Mouse (Mus musculus) spleen, postnatal 10 days (tissue): ENCODE measurements at regions not wholly inside any gene's neighbourhood (a gene's known extent, or its start where the extent isn't known, plus 50 kb on each side); places are given as distances from the start of the nearest gene placed in this dataset.

ENCODE experiments used
- DNase-seq, 2 experiments: peaks; one replicate each; pipeline ENCODE4 v3.0.0; 2021 to 2022; ENCODE audit warnings: low spot score in 2 of 2

- no peak for DNase-seq
These were observed 85.4 kb downstream of the Atp23 start for GRCm38 (mm10) chr10:126815730-126816129.

- no peak for DNase-seq
These were observed 86.2 kb downstream of the Atp23 start for GRCm38 (mm10) chr10:126814968-126815367.

- DNase-seq, result no peak
These were observed 88.0 kb downstream of the Atp23 start for GRCm38 (mm10) chr10:126813051-126813593.

DNA sequence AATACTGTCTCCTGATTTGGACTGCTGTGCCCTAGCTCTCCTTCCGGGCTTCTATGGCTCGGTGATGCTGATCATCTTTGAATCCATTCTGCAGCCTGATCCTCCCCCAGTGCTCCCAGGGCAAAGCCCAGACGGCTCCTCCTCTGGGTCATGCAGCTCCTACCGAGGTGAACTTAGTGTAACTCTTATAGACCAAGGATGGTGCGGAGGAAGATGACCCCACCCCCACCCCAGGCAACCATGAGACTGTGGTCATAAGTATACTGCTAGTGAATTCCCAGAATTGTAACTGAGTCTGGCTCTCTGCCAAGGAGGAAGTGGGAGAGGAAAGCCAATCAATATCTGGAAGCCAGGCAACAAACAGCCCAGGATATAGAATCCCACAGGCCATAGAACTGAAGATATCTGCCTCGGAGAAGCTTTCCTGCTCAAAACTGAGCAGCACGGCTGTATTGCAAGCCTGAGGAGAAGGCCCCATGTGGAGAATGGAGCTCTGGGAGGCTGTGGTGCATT is 88.9 kb downstream of the Atp23 start:
- DNase-seq, result no peak

DNA sequence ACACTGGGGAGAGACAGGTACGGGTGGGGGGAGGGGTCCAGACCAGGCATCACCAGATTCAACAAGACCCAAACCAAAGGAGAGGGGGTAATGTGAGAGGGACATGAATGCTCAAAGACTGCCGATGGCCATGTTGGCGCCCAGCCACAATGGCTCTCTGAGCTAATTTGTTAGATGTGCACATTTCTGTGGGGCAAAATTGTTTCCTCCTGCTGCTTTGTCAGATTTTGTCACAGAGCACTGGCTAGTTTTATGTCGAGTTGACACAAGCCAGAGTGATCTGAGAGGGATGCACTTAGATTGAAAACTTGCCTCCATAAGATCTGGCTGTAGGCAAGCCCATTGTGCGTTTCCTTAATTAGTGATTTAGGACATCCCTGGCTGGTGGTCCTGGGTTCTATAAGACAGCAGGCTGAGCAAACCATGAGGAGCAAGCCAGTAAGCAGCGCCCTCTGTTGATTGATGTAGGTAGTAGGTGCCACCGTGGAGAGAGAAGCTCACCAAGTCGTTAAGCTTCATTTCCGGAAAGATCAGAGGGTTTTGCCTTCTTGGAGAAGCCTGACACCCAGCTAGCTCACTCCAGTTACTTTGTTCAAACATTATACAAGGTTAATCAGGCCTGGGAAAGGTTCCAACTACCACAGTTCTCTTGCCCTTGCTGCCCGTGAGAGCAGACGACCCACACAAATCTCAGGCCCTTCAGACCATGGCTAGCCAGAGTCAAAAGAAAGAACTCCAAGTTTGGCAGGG is 90.6 kb downstream of the Atp23 start:
- no peak for DNase-seq

DNA sequence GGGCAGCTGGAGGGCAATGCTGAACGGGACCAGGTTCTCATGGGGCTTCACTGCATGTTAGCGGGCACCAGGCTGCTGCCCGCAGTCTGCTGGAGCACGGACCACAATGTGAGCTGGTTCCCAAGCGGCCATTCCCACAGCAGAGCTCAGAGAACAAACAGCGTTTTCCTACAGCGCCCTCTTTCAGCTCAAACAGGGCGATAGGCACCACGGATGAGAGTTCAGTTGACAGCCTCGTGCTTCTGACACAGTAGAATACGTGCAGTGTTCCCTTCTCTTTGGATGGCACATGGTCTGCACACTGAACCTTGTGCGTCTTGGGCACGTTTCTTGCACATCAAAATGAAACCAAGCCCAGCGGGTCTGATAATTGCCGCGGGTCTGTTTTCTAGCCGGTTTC is 91.6 kb downstream of the Atp23 start:
- DNase-seq, result no peak

DNA sequence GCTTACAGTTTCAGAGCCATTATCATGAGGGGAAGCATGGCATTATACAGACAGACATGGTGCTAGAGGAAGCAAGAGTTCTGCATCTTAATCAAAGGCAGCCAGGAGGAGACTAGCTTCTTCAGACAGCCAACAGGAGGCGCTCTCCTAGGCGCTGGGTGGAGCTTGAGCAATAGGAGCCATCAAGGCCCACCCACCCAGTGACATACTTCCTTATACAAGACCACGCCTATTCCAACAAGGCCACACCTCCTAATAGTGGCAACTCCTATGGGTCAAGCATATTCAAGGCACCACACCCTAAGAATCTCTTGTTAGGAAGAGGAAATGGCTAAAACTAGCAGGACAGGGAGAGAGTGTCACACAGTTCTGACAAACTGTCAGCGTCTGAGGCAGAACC is 94.3 kb downstream of the Atp23 start:
- no peak for DNase-seq

DNA sequence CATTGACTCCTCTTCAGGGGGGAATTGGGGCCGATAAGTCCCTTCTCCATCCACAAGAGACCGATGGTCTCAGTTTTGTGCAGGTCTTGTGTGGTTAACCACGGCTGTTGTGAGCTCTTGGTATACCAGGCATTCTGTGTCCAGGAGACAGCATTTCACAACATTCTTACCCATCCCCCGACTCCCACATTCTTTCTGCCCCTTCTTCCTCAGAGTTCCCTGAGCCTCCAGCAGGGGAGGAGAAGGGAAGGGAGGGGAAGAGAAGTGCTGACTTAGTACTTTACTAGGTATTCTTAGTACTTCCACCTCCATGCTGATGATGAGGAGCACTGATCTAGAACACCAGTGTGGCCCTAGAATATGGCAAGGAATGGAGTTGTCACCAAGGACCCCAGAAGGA is 98.4 kb downstream of the Atp23 start:
- DNase-seq, result no peak

- DNase-seq, result no peak
These were observed 101.8 kb downstream of the Atp23 start for GRCm38 (mm10) chr10:126799393-126799792.

- DNase-seq, result no peak
These were observed 108.0 kb downstream of the Atp23 start for GRCm38 (mm10) chr10:126793136-126793535.

DNA sequence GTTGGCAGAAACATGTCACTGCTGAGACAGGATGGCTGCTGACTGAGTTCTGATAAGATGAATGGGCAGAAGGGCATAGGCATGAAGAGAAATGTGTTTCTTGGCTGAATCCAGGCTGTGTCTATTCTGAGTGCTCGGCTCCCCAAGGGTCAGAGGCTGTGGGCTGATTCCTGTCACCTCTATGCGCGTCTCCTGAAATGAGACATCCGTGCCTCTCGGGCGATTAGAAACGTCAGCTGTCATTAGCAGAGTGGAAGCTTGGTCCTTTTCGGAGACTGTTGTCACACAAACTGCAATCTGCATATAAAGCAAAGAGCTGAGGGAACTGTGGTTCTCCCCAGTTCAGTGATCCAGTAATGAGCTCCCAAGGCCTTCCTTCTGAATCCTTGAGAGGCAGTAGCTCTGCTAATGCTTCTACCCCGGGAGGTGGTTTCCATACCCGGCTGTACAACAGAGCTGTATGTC is 108.8 kb downstream of the Atp23 start:
- no peak for DNase-seq

- DNase-seq, result no peak
These were observed 112.9 kb downstream of the Atp23 start for GRCm38 (mm10) chr10:126788277-126788676.

DNA sequence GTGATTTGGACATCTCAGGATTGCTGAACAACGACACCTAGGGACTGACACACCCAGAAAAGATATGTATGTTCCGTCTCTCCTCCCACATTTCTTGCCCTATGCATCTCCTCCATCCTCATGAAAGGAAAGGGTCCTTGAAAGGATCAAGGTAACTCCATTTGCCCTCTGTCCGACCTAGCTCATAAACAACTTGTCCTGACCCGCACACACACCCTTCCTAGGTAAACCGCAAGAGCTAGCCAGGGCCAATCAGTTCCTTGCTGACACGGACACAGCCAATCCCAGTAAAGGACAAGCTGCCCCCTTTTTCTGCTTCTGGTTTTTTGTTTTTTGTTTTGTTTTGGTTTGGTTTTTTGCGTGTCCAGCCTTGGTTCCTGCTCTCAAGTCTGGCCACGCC is 118.0 kb downstream of the Atp23 start:
- no peak for DNase-seq

DNA sequence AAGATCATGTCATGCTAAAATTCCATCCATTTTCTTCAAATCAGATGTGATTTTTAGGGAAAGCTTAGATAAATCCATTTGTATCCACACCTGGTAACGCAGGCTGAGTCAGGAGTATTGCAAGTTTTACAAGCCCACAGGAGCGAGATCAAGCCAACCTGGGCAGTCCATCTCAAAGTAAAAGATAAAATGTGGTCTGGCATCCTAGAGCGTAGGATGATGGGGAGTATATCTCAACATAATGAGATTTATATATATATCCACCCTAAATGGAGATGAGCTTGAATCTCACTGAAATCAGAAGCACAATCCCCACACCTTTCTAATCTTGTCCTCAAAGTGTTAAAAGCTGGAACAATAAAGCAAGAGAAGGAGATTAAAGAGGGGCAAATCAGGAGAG is 124.6 kb downstream of the Atp23 start:
- DNase-seq, result no peak

GRCm38 (mm10) chr10:126775946-126776345 is 125.2 kb downstream of the Atp23 start:
- no peak for DNase-seq

DNA sequence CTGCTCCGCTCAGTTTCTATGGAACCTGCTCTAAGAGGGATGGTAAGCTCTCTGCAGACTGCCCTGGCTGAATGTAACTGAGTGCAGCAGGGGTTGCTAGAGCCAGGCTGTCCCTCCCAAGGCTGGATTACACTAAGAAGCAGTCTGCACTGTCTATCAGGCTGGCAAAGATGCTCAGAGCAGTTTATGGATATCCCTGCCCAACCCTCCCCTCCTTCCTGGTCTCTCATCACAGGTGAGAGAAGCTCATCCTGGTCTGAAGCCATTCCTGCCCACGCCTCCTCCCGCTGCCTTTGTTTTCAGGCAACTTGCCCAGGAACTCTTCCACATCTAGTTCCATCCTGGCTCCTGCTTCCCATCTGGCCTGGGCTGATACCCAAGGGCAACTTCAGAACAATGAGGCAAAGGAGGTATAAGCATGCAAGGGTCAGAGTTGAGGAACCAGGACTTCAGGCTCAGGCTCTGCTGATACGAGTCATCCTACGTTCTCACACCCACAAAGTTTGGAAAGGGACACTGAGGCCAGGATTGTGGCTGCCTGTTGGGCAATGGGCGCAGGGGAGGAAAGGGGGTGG is 130.6 kb downstream of the Atp23 start:
- DNase-seq, result no peak

DNA sequence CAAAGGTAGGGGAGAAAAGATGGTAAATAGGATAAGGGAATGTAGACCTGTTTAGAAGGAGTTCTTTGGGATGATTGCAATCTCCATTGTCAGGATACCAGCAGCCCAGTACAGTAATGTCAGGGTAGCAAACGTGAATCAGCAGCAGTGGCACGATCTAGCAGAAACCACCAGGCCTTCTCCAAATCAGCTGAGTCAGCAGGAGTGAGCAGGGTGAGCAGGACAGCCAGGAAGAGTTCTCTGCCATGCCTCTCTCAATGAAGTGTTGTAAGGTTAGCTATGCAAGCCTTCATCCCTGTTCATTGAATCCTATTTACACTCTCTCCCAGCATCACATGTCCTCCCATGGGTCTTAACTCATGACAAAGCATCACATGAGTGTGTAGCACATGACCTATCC is 135.5 kb downstream of the Atp23 start:
- no peak for DNase-seq

DNA sequence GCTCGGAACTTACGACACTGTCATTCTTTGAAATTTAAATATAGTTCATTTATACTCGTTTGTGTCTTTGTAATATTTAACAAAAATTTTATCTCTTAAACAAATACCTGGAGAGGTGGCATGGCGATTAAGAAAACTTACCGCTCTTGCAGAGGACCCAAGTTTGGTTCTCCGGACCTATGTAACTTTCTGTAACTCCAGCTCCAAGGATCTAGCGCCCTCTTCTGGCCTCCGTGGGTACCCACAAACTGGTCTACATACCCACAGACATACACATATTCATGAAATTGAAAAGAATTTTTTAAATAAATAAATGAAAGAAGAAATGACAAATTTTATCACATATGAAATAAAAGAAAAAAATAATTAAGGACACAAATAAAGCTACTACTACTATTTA is 136.4 kb downstream of the Atp23 start:
- no peak for DNase-seq

- no peak for DNase-seq
These were observed 137.2 kb downstream of the Atp23 start for GRCm38 (mm10) chr10:126763976-126764375.

DNA sequence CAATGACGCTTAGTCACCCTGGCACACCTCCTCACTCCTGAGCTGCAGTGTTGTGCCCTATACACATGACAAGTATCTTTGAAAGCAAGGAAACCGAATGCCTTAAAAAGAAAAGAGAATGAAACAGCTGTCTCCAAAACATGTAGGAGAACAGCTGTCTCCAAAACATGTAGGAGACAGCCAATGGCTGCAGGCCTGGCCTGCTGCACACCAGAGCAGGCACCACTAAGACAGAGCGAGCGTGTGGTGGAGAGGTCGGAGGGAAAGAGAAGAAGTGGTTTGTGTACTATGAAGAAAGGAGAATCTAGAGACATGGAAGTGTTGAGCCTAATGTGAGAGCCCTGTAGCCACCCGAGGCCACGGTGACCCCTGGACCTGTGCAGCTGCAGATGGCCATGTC is 142.5 kb downstream of the Atp23 start:
- no peak for DNase-seq

DNA sequence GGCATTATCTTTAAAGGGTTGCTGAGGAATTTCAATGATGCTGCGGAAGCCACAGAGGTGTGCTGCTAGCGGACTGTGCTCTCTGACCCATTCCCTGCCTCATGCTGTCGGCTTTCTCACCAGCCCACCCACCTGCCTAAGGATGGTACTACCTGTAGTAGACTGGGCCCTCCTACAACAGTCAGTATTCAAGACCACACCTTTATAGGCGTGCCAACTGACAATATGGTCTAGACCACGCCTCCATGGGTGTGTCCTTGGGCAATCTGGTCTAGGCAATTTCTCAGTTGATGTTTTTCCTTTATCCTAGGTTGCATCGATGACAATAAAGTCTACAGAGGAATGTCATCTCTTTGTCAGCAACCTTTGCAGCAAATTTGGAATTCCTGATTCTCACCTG is 148.0 kb downstream of the Atp23 start:
- DNase-seq, result no peak

DNA sequence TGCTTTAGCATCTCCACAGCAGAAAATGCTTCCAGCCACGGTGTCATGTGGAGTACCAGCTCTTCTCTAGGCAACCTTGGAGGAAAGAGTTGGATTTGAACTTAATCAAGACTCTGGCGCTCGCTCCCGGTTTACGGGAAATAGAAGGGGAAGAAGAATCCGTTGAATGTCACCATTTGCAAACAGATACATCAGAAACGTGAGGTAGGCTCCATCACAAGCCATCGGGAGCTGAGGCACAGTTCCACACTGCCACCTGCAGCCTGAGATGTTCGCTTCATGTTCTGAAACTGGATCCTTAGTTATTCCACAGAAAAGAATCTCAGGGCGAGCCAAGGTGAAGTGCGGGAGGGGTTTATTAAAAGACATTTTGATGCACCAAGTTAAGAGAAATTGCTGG is 148.5 kb downstream of the Atp23 start:
- no peak for DNase-seq
